ENCODE assay signal across 12 mouse cellular contexts in the genomic region with DNA sequence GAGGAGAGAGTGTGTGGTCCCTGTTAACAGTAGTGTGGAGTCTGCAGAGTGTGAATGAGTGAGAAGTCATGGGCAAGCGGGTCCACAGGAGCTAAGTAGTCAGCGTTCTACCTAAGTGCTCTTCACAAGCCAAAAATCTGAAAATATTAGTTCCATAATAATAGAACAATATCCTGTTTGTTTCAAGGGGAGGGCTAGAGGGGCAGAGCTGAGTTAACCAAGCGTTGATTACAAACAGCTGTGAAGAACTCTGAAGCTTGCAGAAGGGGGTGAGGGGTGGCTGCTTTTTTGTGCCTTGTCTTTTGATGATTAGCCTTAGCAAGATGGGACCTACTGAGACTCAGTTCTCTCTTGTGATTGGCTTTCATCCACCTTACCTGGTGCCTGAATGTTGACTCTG. TPM values are rescaled to one million over a fixed set of nuclear protein-coding genes. Genes with fewer than 3 reads are reported as not detected.
DNase-seq lines count a peak whose midpoint lies in the region; ATAC-seq and TF ChIP-seq lines count a peak whose summit lies in the region.
"Had no signal": no experiment of that assay in that cellular context is flagged by ENCODE, and none has a peak within 500 bp of the region (broad histone marks: within the 10 kb centered on the region; RNA-seq: fewer than 3 reads in every experiment).

No protein-coding gene starts in this region.

- no peaks in the 10 kb centered on the region for H3K36me3 ChIP-seq in heart, embryonic 13.5 days
- peaks cover 23% of the 10 kb centered on the region for H3K36me3 ChIP-seq in heart, adult 2 months (ENCODE audit: control insufficient read depth, insufficient read depth, low read length)
- no peaks in the 10 kb centered on the region for H3K36me3 ChIP-seq in midbrain, embryonic 16.5 days (ENCODE audit: control insufficient read depth, insufficient read depth, low read length)
- no peaks in the 10 kb centered on the region for H3K36me3 ChIP-seq in midbrain, embryonic 10.5 days
- no peaks in the 10 kb centered on the region for H3K36me3 ChIP-seq in hindbrain, embryonic 16.5 days (ENCODE audit: control insufficient read depth, insufficient read depth, low read length)
- H3K36me3 ChIP-seq in stomach, embryonic 15.5 days, result no peaks in the 10 kb centered on the region
- H3K36me3 ChIP-seq in forebrain, embryonic 16.5 days (ENCODE audit: control insufficient read depth, insufficient read depth), result no peaks in the 10 kb centered on the region

- H3K4me1 ChIP-seq in heart, embryonic 13.5 days, result peaks cover 42% of the 10 kb centered on the region
- peaks cover 4% of the 10 kb centered on the region for H3K4me1 ChIP-seq in heart, adult 2 months (ENCODE audit: control insufficient read depth, insufficient read depth, low read length)
- peaks cover 28% of the 10 kb centered on the region for H3K4me1 ChIP-seq in midbrain, embryonic 16.5 days (ENCODE audit: control insufficient read depth, insufficient read depth, low read length)
- H3K4me1 ChIP-seq in midbrain, embryonic 10.5 days, result peaks cover 33% of the 10 kb centered on the region
- H3K4me1 ChIP-seq in hindbrain, embryonic 16.5 days (ENCODE audit: control insufficient read depth, insufficient read depth, low read depth, low read length), result peaks cover 24% of the 10 kb centered on the region
- H3K4me1 ChIP-seq in stomach, embryonic 15.5 days, result peaks cover 18% of the 10 kb centered on the region
- peaks cover 30% of the 10 kb centered on the region for H3K4me1 ChIP-seq in forebrain, embryonic 16.5 days (replicated peaks; ENCODE audit: control insufficient read depth, insufficient read depth, low read length)

- TF ChIP-seq CTCF in heart, adult 2 months (IDR thresholded peaks at IDR 0.05), result no peak

- no peak for DNase-seq in heart, adult 2 months
- DNase-seq in midbrain, embryonic 10.5 days (ENCODE audit: low spot score), result no peak
- no peak for DNase-seq in right cerebral cortex, postnatal 4 days
- DNase-seq: cerebellum, adult 9-11 months; gastrocnemius, postnatal 36 days; kidney, adult 18-20 months; lung, postnatal 10 days had no signal

- no peak for TF ChIP-seq EP300 in heart, adult 2 months (IDR thresholded peaks at IDR 0.05; ENCODE audit: insufficient read depth, low read depth, low read length)

- peaks cover 2% of the 10 kb centered on the region for H3K79me2 ChIP-seq in heart, adult 2 months (replicated peaks; ENCODE audit: control insufficient read depth, insufficient read depth, low read length)

- no peaks in the 10 kb centered on the region for H3K9me3 ChIP-seq in heart, embryonic 13.5 days
- H3K9me3 ChIP-seq in midbrain, embryonic 16.5 days (replicated peaks; ENCODE audit: control insufficient read depth, low read length, poor library complexity, severe bottlenecking), result no peaks in the 10 kb centered on the region
- no peaks in the 10 kb centered on the region for H3K9me3 ChIP-seq in midbrain, embryonic 10.5 days (replicated peaks)
- no peaks in the 10 kb centered on the region for H3K9me3 ChIP-seq in hindbrain, embryonic 16.5 days (ENCODE audit: control insufficient read depth, low read length)
- H3K9me3 ChIP-seq in stomach, embryonic 15.5 days, result no peaks in the 10 kb centered on the region
- H3K9me3 ChIP-seq in forebrain, embryonic 16.5 days (ENCODE audit: control insufficient read depth, low read length), result no peaks in the 10 kb centered on the region

- no peak for ATAC-seq in heart, embryonic 13.5 days (ENCODE audit: extremely low read depth, insufficient number of reproducible peaks, low FRiP score, low TSS enrichment)
- ATAC-seq in midbrain, embryonic 16.5 days, result no peak
- ATAC-seq in hindbrain, embryonic 16.5 days, result no peak
- no peak for ATAC-seq in stomach, embryonic 15.5 days (ENCODE audit: insufficient read depth, low FRiP score, low read depth)
- no peak for ATAC-seq in forebrain, embryonic 16.5 days

- TF ChIP-seq POLR2A in heart, adult 2 months (IDR thresholded peaks at IDR 0.05; ENCODE audit: insufficient read depth, low read depth, low read length), result no peak

- peak overlapping the region; percentile 40; the same call in 1 of the 2 replicates for H3K9ac ChIP-seq in heart, embryonic 13.5 days
- H3K9ac ChIP-seq in heart, adult 2 months (ENCODE audit: low read depth, low read length), result no peak overlapping the region
- H3K9ac ChIP-seq in midbrain, embryonic 16.5 days (ENCODE audit: low read depth, low read length), result peak overlapping the region; percentile 46
- no peak overlapping the region for H3K9ac ChIP-seq in hindbrain, embryonic 16.5 days (ENCODE audit: low read depth, low read length)
- no peak overlapping the region for H3K9ac ChIP-seq in stomach, embryonic 15.5 days
- no peak overlapping the region for H3K9ac ChIP-seq in forebrain, embryonic 16.5 days (replicated peaks; ENCODE audit: low read depth, low read length)

- no peak overlapping the region for H3K27ac ChIP-seq in heart, embryonic 13.5 days (replicated peaks)
- no peak overlapping the region for H3K27ac ChIP-seq in heart, adult 2 months
- H3K27ac ChIP-seq in midbrain, embryonic 16.5 days (ENCODE audit: low read length), result no peak overlapping the region
- no peak overlapping the region for H3K27ac ChIP-seq in midbrain, embryonic 10.5 days (replicated peaks)
- no peak overlapping the region for H3K27ac ChIP-seq in hindbrain, embryonic 16.5 days (ENCODE audit: low read depth, low read length)
- peak overlapping the region; percentile 33; the same call in 1 of the 2 replicates for H3K27ac ChIP-seq in stomach, embryonic 15.5 days
- H3K27ac ChIP-seq in forebrain, embryonic 16.5 days (ENCODE audit: low read length), result no peak overlapping the region

- intact Hi-C loops in heart, adult 2 months (cut with DNase I), result loop anchor here (2.0 kb wide), 1 partner anchor 27 kb away; no protein-coding TSS in a partner anchor

- no peaks in the 10 kb centered on the region for H3K27me3 ChIP-seq in heart, embryonic 13.5 days (replicated peaks)
- H3K27me3 ChIP-seq in heart, adult 2 months (ENCODE audit: control insufficient read depth, insufficient read depth, low read length), result no peaks in the 10 kb centered on the region
- H3K27me3 ChIP-seq in midbrain, embryonic 16.5 days (ENCODE audit: control insufficient read depth, insufficient read depth, low read depth, low read length), result no peaks in the 10 kb centered on the region
- H3K27me3 ChIP-seq in midbrain, embryonic 10.5 days (ENCODE audit: low read depth, poor library complexity, severe bottlenecking), result no peaks in the 10 kb centered on the region
- no peaks in the 10 kb centered on the region for H3K27me3 ChIP-seq in hindbrain, embryonic 16.5 days (replicated peaks; ENCODE audit: control insufficient read depth, insufficient read depth, low read length)
- H3K27me3 ChIP-seq in stomach, embryonic 15.5 days (replicated peaks), result no peaks in the 10 kb centered on the region
- no peaks in the 10 kb centered on the region for H3K27me3 ChIP-seq in forebrain, embryonic 16.5 days (replicated peaks; ENCODE audit: control insufficient read depth, insufficient read depth, low read length)

- WGBS in heart, embryonic 13.5 days, result 39% methylated on average over 3 of the region's 3 CpGs
- 43% methylated on average over 3 of the region's 3 CpGs for WGBS in heart, adult 2 months
- WGBS in midbrain, embryonic 16.5 days, result 52% methylated on average over 3 of the region's 3 CpGs
- WGBS in midbrain, embryonic 10.5 days, result 54% methylated on average over 3 of the region's 3 CpGs
- WGBS in hindbrain, embryonic 16.5 days, result 42% methylated on average over 3 of the region's 3 CpGs
- WGBS in stomach, embryonic 15.5 days, result 52% methylated on average over 3 of the region's 3 CpGs
- 42% methylated on average over 3 of the region's 3 CpGs for WGBS in forebrain, embryonic 16.5 days

- peak overlapping the region; percentile 18; the same call in 1 of the 2 replicates for H3K4me2 ChIP-seq in heart, embryonic 13.5 days
- no peak overlapping the region; the same call in 1 of the 2 replicates for H3K4me2 ChIP-seq in midbrain, embryonic 16.5 days (ENCODE audit: low read length)
- peak overlapping the region; percentile 18; the same call in 1 of the 2 replicates for H3K4me2 ChIP-seq in hindbrain, embryonic 16.5 days (ENCODE audit: low read length)
- H3K4me2 ChIP-seq in stomach, embryonic 15.5 days, result peak overlapping the region; percentile 27
- no peak overlapping the region for H3K4me2 ChIP-seq in forebrain, embryonic 16.5 days (ENCODE audit: low read length)

- no peak overlapping the region for H3K4me3 ChIP-seq in heart, embryonic 13.5 days
- H3K4me3 ChIP-seq in heart, adult 2 months, result no peak overlapping the region
- no peak overlapping the region for H3K4me3 ChIP-seq in midbrain, embryonic 16.5 days (ENCODE audit: low read depth, low read length)
- no peak overlapping the region for H3K4me3 ChIP-seq in midbrain, embryonic 10.5 days
- H3K4me3 ChIP-seq in hindbrain, embryonic 16.5 days (ENCODE audit: low read length), result no peak overlapping the region
- H3K4me3 ChIP-seq in stomach, embryonic 15.5 days (replicated peaks), result no peak overlapping the region
- H3K4me3 ChIP-seq in forebrain, embryonic 16.5 days (replicated peaks; ENCODE audit: low read length), result no peak overlapping the region

RNA-seq across cellular contexts. Expression of a gene that starts 3.1 kb away (rescaled TPM):
- 5.7 and 6.0 TPM in 2 replicates for polyA plus RNA-seq in heart, embryonic 13.5 days (2015; fragmentation: Nextera tagmentation; extraction: Ambion mirVana)
- total RNA-seq in heart, adult 2 months (2021), result 1 to 10 TPM; 8.4 to 8.5 TPM
- 4.0 and 6.9 TPM in 2 replicates for polyA plus RNA-seq in heart, adult 2 months (2012; rRNA removed)
- polyA plus RNA-seq in midbrain, embryonic 16.5 days (2015; fragmentation: Nextera tagmentation; extraction: Ambion mirVana), result 12.5 and 13.4 TPM in 2 replicates
- polyA plus RNA-seq in midbrain, embryonic 10.5 days (2016; fragmentation: Nextera tagmentation; extraction: Ambion mirVana), result 8.0 and 8.8 TPM in 2 replicates
- 10.4 and 11.8 TPM in 2 replicates for polyA plus RNA-seq in hindbrain, embryonic 16.5 days (2015; fragmentation: Nextera tagmentation; extraction: Ambion mirVana)
- polyA plus RNA-seq in stomach, embryonic 15.5 days (2015; fragmentation: Nextera tagmentation; extraction: Ambion mirVana), result 12.5 and 12.7 TPM in 2 replicates
- 14.4 and 17.8 TPM in 2 replicates for polyA plus RNA-seq in forebrain, embryonic 16.5 days (2015; fragmentation: Nextera tagmentation; extraction: Ambion mirVana)

RNA-seq across cellular contexts. Expression of a gene that starts 55.4 kb away (rescaled TPM):
- polyA plus RNA-seq in heart, embryonic 13.5 days (2015; fragmentation: Nextera tagmentation; extraction: Ambion mirVana), result 1.0 and 1.1 TPM in 2 replicates
- total RNA-seq in heart, adult 2 months (2021), result 10 to 100 TPM; 12.9 to 15.2 TPM
- polyA plus RNA-seq in heart, adult 2 months (2012; rRNA removed), result 6.6 and 12.4 TPM in 2 replicates
- polyA plus RNA-seq in midbrain, embryonic 16.5 days (2015; fragmentation: Nextera tagmentation; extraction: Ambion mirVana), result 2.6 and 2.9 TPM in 2 replicates
- 1.4 and 2.1 TPM in 2 replicates for polyA plus RNA-seq in midbrain, embryonic 10.5 days (2016; fragmentation: Nextera tagmentation; extraction: Ambion mirVana)
- polyA plus RNA-seq in hindbrain, embryonic 16.5 days (2015; fragmentation: Nextera tagmentation; extraction: Ambion mirVana), result 2.1 and 2.3 TPM in 2 replicates
- 4.0 and 4.7 TPM in 2 replicates for polyA plus RNA-seq in stomach, embryonic 15.5 days (2015; fragmentation: Nextera tagmentation; extraction: Ambion mirVana)
- polyA plus RNA-seq in forebrain, embryonic 16.5 days (2015; fragmentation: Nextera tagmentation; extraction: Ambion mirVana), result 2.5 and 3.3 TPM in 2 replicates

Comparison
In these comparisons a context has a peak if more than half of its experiments do, and no peak if none do; other contexts are left out.
1. H3K9ac ChIP-seq: peak in heart, embryonic 13.5 days (single experiment) and midbrain, embryonic 16.5 days (single experiment); none in heart, adult 2 months (single experiment), hindbrain, embryonic 16.5 days (single experiment), stomach, embryonic 15.5 days (single experiment) and forebrain, embryonic 16.5 days (single experiment).
2. H3K4me2 ChIP-seq: peak in heart, embryonic 13.5 days (single experiment), hindbrain, embryonic 16.5 days (single experiment) and stomach, embryonic 15.5 days (single experiment); none in midbrain, embryonic 16.5 days (single experiment) and forebrain, embryonic 16.5 days (single experiment).